Mouse (Mus musculus): Measurements from ENCODE around the gene Ccp110.

Ccp110 gene

GRCm38 (mm10) chr7:118769208-118769607 is 56.9 kb downstream of the Ccp110 start:
- no peak for DNase-seq (ENCODE audit: low spot score in 2 of 2)

GRCm38 (mm10) chr7:118769655-118770054 is 57.3 kb downstream of the Ccp110 start:
- no peak for DNase-seq (ENCODE audit: low spot score in 2 of 2)

GRCm38 (mm10) chr7:118773027-118773426 is 60.7 kb downstream of the Ccp110 start:
- DNase-seq (ENCODE audit: low spot score in 2 of 2): no peak

GRCm38 (mm10) chr7:118775991-118776390 is 63.6 kb downstream of the Ccp110 start:
- DNase-seq (ENCODE audit: low spot score in 2 of 2): no peak

GRCm38 (mm10) chr7:118776491-118776890 is 64.1 kb downstream of the Ccp110 start:
- no peak for DNase-seq (ENCODE audit: low spot score in 2 of 2)

- DNase-seq (ENCODE audit: low spot score in 2 of 2): no peak
Observed at GRCm38 (mm10) chr7:118777598-118778394, 65.4 kb downstream of the Ccp110 start.

GRCm38 (mm10) chr7:118778561-118778960 is 66.2 kb downstream of the Ccp110 start:
- no peak for DNase-seq (ENCODE audit: low spot score in 2 of 2)

GRCm38 (mm10) chr7:118783305-118784001 is 71.1 kb downstream of the Ccp110 start:
- no peak for DNase-seq (ENCODE audit: low spot score in 2 of 2)

- DNase-seq (ENCODE audit: low spot score in 2 of 2): no peak
Observed at GRCm38 (mm10) chr7:118786091-118786490, 73.7 kb downstream of the Ccp110 start.
